Mouse (Mus musculus): ENCODE results near the gene Mgll. TPM values are rescaled to one million over a fixed set of nuclear protein-coding genes. Genes with fewer than 3 reads are reported as not detected.

Gene Mgll
- polyA plus RNA-seq, 1 experiment from 2014 or later, result 29.1 TPM

GRCm38 (mm10) chr6:88826965-88827364 is 102.8 kb downstream of the Mgll start:
- no peak overlapping the region for H3K9ac ChIP-seq (ENCODE audit: low read depth, low read length)
- H3K27ac ChIP-seq (replicated peaks; ENCODE audit: low read depth, low read length), result no peak overlapping the region
- H3K4me2 ChIP-seq (ENCODE audit: low read depth, low read length), result no peak overlapping the region
- H3K9me3 ChIP-seq (ENCODE audit: control insufficient read depth, low read length), result no peaks in the 10 kb centered on the region
- DNase-seq (ENCODE audit: low spot score) (no peak), ATAC-seq (ENCODE audit: low read depth) (no peak)
- peaks cover 4% of the 10 kb centered on the region; the same call in 1 of the 2 replicates for H3K4me1 ChIP-seq (ENCODE audit: control insufficient read depth, insufficient read depth, low read length)
- no peaks in the 10 kb centered on the region for H3K36me3 ChIP-seq (ENCODE audit: control insufficient read depth, insufficient read depth, low read length)
- H3K4me3 ChIP-seq (ENCODE audit: low read depth, low read length), result no peak overlapping the region
- WGBS, result 69% methylated on average over 2 of the region's 3 CpGs
- H3K27me3 ChIP-seq (replicated peaks; ENCODE audit: control insufficient read depth, insufficient read depth, low read length), result no peaks in the 10 kb centered on the region

DNA sequence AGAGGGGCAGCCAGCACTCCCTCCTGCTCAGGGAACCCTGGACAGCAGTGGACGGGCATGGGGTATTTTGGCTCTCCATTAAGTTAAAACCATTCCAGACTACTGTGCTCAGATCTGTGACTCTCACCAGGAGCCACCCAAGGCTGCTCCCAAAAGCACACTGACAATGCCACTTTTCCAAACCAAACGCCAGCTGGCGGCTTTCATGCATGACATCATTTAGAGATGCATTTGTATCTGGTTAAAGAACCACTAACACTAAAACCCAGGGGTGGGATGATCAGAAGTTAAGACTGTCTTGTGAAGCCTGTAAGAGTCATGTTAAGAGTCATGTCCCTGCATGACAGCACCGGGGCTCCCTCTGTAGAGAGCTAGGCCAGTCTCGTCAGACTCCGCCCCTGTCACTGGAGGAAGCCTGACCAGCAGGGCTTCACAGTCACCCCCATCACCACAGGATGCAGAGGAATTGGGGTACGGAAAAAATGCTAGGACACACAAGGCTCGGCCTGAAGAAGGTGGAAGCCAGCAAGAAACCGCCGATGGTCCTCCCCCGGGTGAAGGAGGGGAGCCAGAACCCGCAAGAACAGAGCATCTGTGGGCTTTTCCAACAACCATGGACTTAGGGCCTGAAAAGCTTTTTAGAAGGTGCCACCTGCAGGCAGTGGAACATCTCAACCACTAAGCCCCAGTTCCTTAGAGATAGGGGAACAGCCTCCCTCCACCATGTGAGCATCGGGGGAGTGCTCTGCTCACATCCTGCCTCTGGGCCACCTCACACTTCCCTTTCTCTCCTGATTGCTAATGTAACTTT is 103.4 kb downstream of the Mgll start:
- H3K9me3 ChIP-seq (ENCODE audit: control insufficient read depth, low read length), result no peaks in the 10 kb centered on the region
- no peak overlapping the region for H3K9ac ChIP-seq (ENCODE audit: low read depth, low read length)
- 61% methylated on average over 13 of the region's 13 CpGs for WGBS
- no peak for ATAC-seq (ENCODE audit: low read depth)
- H3K36me3 ChIP-seq (ENCODE audit: control insufficient read depth, insufficient read depth, low read length), result no peaks in the 10 kb centered on the region
- no peak for DNase-seq (ENCODE audit: low spot score)
- no peak overlapping the region for H3K4me3 ChIP-seq (ENCODE audit: low read depth, low read length)
- H3K27me3 ChIP-seq (replicated peaks; ENCODE audit: control insufficient read depth, insufficient read depth, low read length), result no peaks in the 10 kb centered on the region
- H3K27ac ChIP-seq (replicated peaks; ENCODE audit: low read depth, low read length), result no peak overlapping the region
- H3K4me1 ChIP-seq (ENCODE audit: control insufficient read depth, insufficient read depth, low read length), result peaks cover 4% of the 10 kb centered on the region; the same call in 1 of the 2 replicates
- no peak overlapping the region for H3K4me2 ChIP-seq (ENCODE audit: low read depth, low read length)

DNA sequence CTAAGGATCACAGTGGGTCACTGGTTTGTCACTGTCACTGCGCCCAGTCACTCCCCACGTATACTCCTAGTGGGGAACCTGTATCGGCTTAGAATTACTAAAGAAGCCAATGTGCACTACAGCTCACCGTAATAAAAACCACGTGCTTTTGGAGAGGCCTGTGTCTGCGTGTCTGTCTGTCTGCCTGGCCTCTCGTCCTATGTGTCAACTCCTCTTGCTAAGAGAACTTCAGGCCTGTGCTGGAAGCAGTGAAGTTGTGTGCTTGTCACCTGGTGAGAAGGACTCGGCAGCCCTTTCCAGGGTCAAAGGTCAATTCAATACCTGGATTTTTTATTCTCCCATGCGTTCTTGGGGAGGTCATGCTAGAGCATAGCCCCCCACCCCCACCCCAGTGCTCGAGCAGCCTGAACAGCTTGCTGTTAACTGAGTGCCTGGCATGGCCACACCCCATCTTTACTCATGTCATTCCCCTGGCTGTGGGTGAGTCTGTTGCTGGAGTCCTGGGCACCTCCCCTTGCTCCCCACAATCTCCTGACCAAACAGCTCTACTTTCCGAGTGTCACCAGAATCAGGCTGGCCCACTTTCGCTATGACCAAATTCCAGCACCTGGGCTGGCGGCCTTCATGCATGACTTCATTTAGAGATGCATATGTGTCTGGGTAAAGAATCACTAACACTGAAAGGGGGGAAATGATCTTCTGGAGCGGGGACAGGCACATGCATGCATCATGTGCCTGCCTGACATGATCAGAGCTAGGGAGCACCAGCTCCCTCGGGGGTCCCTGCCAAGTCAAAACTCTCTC is 104.2 kb downstream of the Mgll start:
- Histone ChIP-seq H3K4me3 (ENCODE audit: low read depth, low read length) (no peak overlapping the region), H3K4me2 (ENCODE audit: low read depth, low read length) (no peak overlapping the region), H3K9me3 (ENCODE audit: control insufficient read depth, low read length) (no peaks in the 10 kb centered on the region), H3K27ac (replicated peaks; ENCODE audit: low read depth, low read length) (no peak overlapping the region), H3K36me3 (ENCODE audit: control insufficient read depth, insufficient read depth, low read length) (no peaks in the 10 kb centered on the region), H3K9ac (ENCODE audit: low read depth, low read length) (no peak overlapping the region), H3K27me3 (replicated peaks; ENCODE audit: control insufficient read depth, insufficient read depth, low read length) (no peaks in the 10 kb centered on the region), H3K4me1 (ENCODE audit: control insufficient read depth, insufficient read depth, low read length) (peaks cover 4% of the 10 kb centered on the region; the same call in 1 of the 2 replicates)
- WGBS, result 63% methylated on average over 15 of the region's 15 CpGs
- ATAC-seq (ENCODE audit: low read depth), result no peak
- DNase-seq (ENCODE audit: low spot score), result no peak

DNA sequence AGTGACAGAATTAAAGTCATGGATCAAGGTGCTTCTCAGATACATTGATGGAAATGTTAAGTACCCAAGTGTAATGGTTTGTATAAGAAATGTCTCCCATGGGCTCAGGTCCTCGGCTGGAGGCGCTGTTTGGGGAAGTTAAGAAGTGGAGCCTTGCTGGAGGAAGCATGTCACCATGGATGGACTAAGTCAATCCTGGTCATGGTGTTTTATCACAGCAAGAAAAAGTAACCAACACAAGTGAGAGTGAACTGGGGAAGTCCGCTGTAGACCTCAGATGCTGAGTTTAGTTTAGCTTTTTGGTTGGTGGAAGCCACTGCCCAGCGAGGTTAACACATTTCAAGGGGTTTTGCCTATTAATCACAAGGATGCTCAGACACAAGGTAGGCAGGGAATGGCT is 105.4 kb downstream of the Mgll start:
- Histone ChIP-seq H3K4me1 (ENCODE audit: control insufficient read depth, insufficient read depth, low read length) (peaks cover 4% of the 10 kb centered on the region; the same call in 1 of the 2 replicates), H3K27ac (replicated peaks; ENCODE audit: low read depth, low read length) (no peak overlapping the region), H3K27me3 (replicated peaks; ENCODE audit: control insufficient read depth, insufficient read depth, low read length) (no peaks in the 10 kb centered on the region), H3K4me2 (ENCODE audit: low read depth, low read length) (no peak overlapping the region), H3K4me3 (ENCODE audit: low read depth, low read length) (no peak overlapping the region), H3K9ac (ENCODE audit: low read depth, low read length) (no peak overlapping the region), H3K9me3 (ENCODE audit: control insufficient read depth, low read length) (no peaks in the 10 kb centered on the region), H3K36me3 (ENCODE audit: control insufficient read depth, insufficient read depth, low read length) (no peaks in the 10 kb centered on the region)
- no peak for DNase-seq (ENCODE audit: low spot score)
- no peak for ATAC-seq (ENCODE audit: low read depth)
- WGBS, result 83% methylated on average over 4 of the region's 4 CpGs

DNA sequence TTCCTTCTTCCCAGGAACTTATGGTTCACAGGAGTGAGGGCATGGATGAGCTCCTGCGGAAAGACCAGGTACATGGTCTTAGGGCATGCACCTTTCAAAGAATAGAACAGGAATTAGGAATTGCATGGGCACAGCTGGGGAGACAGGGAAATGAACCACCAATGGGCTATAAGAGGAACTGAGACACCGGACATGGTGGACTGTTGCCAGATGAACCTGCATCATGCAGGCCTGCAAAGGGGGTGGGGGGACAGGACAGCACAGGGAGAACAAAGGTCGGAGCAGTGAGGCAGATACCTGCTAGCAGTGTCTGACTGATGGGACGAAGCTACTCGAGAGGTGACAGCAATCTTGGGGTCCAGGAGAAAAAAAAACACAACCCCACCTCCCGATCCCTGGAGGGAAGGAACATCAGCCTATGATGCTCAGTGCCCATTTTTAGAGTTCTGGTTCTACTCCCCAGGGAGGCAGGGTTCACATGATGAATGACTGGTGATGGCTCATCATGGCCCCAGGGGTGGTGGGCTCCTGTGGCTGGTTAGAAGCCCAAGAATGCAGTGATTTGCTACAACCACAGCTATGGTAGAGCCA is 106.0 kb downstream of the Mgll start:
- Histone ChIP-seq H3K27me3 (replicated peaks; ENCODE audit: control insufficient read depth, insufficient read depth, low read length) (no peaks in the 10 kb centered on the region), H3K9me3 (ENCODE audit: control insufficient read depth, low read length) (no peaks in the 10 kb centered on the region), H3K4me1 (ENCODE audit: control insufficient read depth, insufficient read depth, low read length) (peaks cover 4% of the 10 kb centered on the region; the same call in 1 of the 2 replicates), H3K9ac (ENCODE audit: low read depth, low read length) (no peak overlapping the region), H3K27ac (replicated peaks; ENCODE audit: low read depth, low read length) (no peak overlapping the region), H3K4me3 (ENCODE audit: low read depth, low read length) (no peak overlapping the region), H3K36me3 (ENCODE audit: control insufficient read depth, insufficient read depth, low read length) (no peaks in the 10 kb centered on the region), H3K4me2 (ENCODE audit: low read depth, low read length) (no peak overlapping the region)
- WGBS, result 84% methylated on average over 6 of the region's 6 CpGs
- DNase-seq (ENCODE audit: low spot score), result no peak
- ATAC-seq (ENCODE audit: low read depth), result no peak

DNA sequence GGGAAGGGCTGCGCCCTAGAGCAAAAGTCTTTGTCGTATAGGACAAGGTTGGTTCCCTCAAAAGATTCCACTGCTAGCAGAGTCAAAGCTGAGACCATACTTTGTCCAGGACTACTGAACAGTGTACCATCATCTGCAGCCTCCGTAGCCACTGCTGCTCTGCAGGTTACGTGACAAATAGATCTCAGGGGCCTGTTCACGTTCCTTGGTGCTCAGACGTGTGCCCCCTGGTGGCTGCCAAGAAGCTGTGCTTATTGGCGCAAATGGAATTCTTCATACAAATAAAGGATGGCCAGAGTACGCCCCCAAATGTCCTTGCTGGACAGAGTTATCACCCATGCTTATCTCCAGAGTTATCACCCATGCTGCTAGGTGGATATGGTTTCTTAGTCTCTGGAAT is 107.2 kb downstream of the Mgll start:
- 25% methylated on average over 8 of the region's 8 CpGs for WGBS
- H3K9ac ChIP-seq (ENCODE audit: low read depth, low read length), result no peak overlapping the region
- no peak overlapping the region for H3K4me2 ChIP-seq (ENCODE audit: low read depth, low read length)
- H3K4me3 ChIP-seq (ENCODE audit: low read depth, low read length), result no peak overlapping the region
- no peak overlapping the region for H3K27ac ChIP-seq (replicated peaks; ENCODE audit: low read depth, low read length)
- DNase-seq (ENCODE audit: low spot score), result peak; percentile 92
- H3K36me3 ChIP-seq (ENCODE audit: control insufficient read depth, insufficient read depth, low read length), result peaks cover 9% of the 10 kb centered on the region
- no peaks in the 10 kb centered on the region for H3K27me3 ChIP-seq (replicated peaks; ENCODE audit: control insufficient read depth, insufficient read depth, low read length)
- ATAC-seq (ENCODE audit: low read depth), result peak; percentile 56
- no peaks in the 10 kb centered on the region for H3K9me3 ChIP-seq (ENCODE audit: control insufficient read depth, low read length)
- H3K4me1 ChIP-seq (ENCODE audit: control insufficient read depth, insufficient read depth, low read length), result peaks cover 4% of the 10 kb centered on the region; the same call in 1 of the 2 replicates

DNA sequence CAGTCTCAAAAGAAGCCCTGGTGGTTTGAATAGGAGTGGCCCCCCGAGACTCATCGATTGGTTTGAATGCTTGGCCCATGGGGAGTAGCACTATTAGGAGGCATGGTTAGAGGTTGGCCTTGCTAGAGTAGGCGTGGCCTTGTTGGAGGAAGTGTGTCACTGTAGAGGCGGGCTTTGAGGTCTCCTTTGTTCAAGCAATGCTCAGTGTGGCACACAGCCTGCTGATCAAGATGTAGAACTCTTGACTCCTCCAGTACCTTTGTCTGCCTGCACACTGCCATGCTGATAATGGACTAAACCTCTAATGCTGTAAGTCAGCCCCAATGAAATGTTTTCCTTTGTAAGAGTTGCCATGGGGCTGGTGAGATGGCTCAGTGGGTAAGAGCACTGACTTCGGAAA is 108.5 kb downstream of the Mgll start:
- H3K36me3 ChIP-seq (ENCODE audit: control insufficient read depth, insufficient read depth, low read length), result peaks cover 21% of the 10 kb centered on the region
- H3K4me3 ChIP-seq (ENCODE audit: low read depth, low read length), result no peak overlapping the region
- DNase-seq (ENCODE audit: low spot score) (peak; percentile 29), ATAC-seq (ENCODE audit: low read depth) (peak; percentile 45; the same call in 1 of the 2 replicates)
- no peaks in the 10 kb centered on the region for H3K27me3 ChIP-seq (replicated peaks; ENCODE audit: control insufficient read depth, insufficient read depth, low read length)
- no peak overlapping the region for H3K9ac ChIP-seq (ENCODE audit: low read depth, low read length)
- H3K9me3 ChIP-seq (ENCODE audit: control insufficient read depth, low read length), result no peaks in the 10 kb centered on the region
- no peaks in the 10 kb centered on the region for H3K4me1 ChIP-seq (ENCODE audit: control insufficient read depth, insufficient read depth, low read length)
- no peak overlapping the region for H3K27ac ChIP-seq (replicated peaks; ENCODE audit: low read depth, low read length)
- WGBS, result 72% methylated on average over 5 of the region's 5 CpGs
- H3K4me2 ChIP-seq (ENCODE audit: low read depth, low read length), result no peak overlapping the region

GRCm38 (mm10) chr6:88833340-88834140 is 109.3 kb downstream of the Mgll start:
- WGBS, result 76% methylated on average over 5 of the region's 5 CpGs
- Histone ChIP-seq H3K36me3 (ENCODE audit: control insufficient read depth, insufficient read depth, low read length) (peaks cover 30% of the 10 kb centered on the region), H3K27ac (replicated peaks; ENCODE audit: low read depth, low read length) (no peak overlapping the region), H3K4me1 (ENCODE audit: control insufficient read depth, insufficient read depth, low read length) (no peaks in the 10 kb centered on the region), H3K4me2 (ENCODE audit: low read depth, low read length) (no peak overlapping the region), H3K9ac (ENCODE audit: low read depth, low read length) (no peak overlapping the region), H3K9me3 (ENCODE audit: control insufficient read depth, low read length) (no peaks in the 10 kb centered on the region), H3K27me3 (replicated peaks; ENCODE audit: control insufficient read depth, insufficient read depth, low read length) (no peaks in the 10 kb centered on the region), H3K4me3 (ENCODE audit: low read depth, low read length) (no peak overlapping the region)
- ATAC-seq (ENCODE audit: low read depth) (no peak), DNase-seq (ENCODE audit: low spot score) (no peak)
